Mouse (Mus musculus) CH12.LX (cell line): ENCODE data around the gene Ror1. TPM values are rescaled to one million over a fixed set of nuclear protein-coding genes. Genes with fewer than 3 reads are reported as not detected.

Experiments
- DNase-seq: peaks from one replicate; pipeline ENCODE4 v3.0.0-alpha.2; 2013; ENCODE audit errors: extremely low read depth
- H3K27ac ChIP-seq: 2 replicates; pipeline ENCODE4 v1.5.1; 2012; ENCODE audit warnings: low read depth, mild to moderate bottlenecking, control low read depth, moderate library complexity; ENCODE audit not compliant: insufficient read depth
- H3K27me3 ChIP-seq: replicated peaks from 2 replicates; pipeline ENCODE3; 2012; ENCODE audit warnings: inconsistent platforms
- H3K36me3 ChIP-seq, 2 experiments: replicated peaks in 1 of 2; 2 replicates each; pipeline versions ENCODE3 to v1.6.1; 2012; ENCODE audit warnings: inconsistent platforms in 1 of 2, low read length in 1 of 2, mild to moderate bottlenecking in 1 of 2, mixed read lengths in 1 of 2, moderate library complexity in 1 of 2; ENCODE audit not compliant: control insufficient read depth in 1 of 2, insufficient read depth in 1 of 2
- H3K4me1 ChIP-seq, 2 experiments: 2 replicates each; pipeline ENCODE4 v1.6.1; 2012; ENCODE audit warnings: inconsistent platforms in 1 of 2, moderate library complexity in 1 of 2; ENCODE audit not compliant: insufficient read depth in 2 of 2, control insufficient read depth in 1 of 2
- H3K4me2 ChIP-seq: 2 replicates; pipeline ENCODE4 v1.6.1; 2012; ENCODE audit warnings: low read depth, mild to moderate bottlenecking, control low read depth; ENCODE audit not compliant: poor library complexity, insufficient read depth, severe bottlenecking
- H3K4me3 ChIP-seq, 3 experiments: fragments of 150-350 bp in 1 of 3; sonication (generic) in 1 of 3; replicated peaks in 1 of 3; 2 replicates each; pipeline versions ENCODE3 to v1.5.1; 2011 to 2012; ENCODE audit warnings: low read depth in 2 of 3, low read length in 2 of 3, mild to moderate bottlenecking in 2 of 3, moderate library complexity in 2 of 3, control low read depth in 1 of 3, improper control_type of control experiment in 1 of 3, inconsistent platforms in 1 of 3, mixed read lengths in 1 of 3; ENCODE audit not compliant: poor library complexity in 1 of 3
- H3K79me2 ChIP-seq: replicated peaks from 2 replicates; pipeline ENCODE4 v1.6.1; 2012; ENCODE audit warnings: mild to moderate bottlenecking, moderate library complexity; ENCODE audit not compliant: control insufficient read depth, poor library complexity, insufficient read depth, severe bottlenecking; ENCODE audit errors: extremely low read depth
- H3K9ac ChIP-seq: 2 replicates; pipeline ENCODE4 v1.6.1; 2012; ENCODE audit warnings: low read depth, mild to moderate bottlenecking, control low read depth, moderate library complexity; ENCODE audit not compliant: insufficient read depth
- H3K9me3 ChIP-seq: replicated peaks from 2 replicates; pipeline ENCODE3; 2012; ENCODE audit warnings: low read length, inconsistent platforms, mixed read lengths
- CHD1 ChIP-seq: IDR thresholded peaks from 2 replicates; pipeline ENCODE4 v1.6.1; 2012; ENCODE audit warnings: low read depth, low read length, improper control_type of control experiment, inconsistent platforms
- CTCF ChIP-seq, 2 experiments: IDR thresholded peaks in 1 of 2; conservative IDR thresholded peaks in 1 of 2; 2 replicates each; pipeline ENCODE4 v1.5.1; 2011 to 2012; ENCODE audit warnings: low read depth in 2 of 2, low read length in 2 of 2, improper control_type of control experiment in 1 of 2, inconsistent platforms in 1 of 2, mild to moderate bottlenecking in 1 of 2, moderate library complexity in 1 of 2
- EP300 ChIP-seq: IDR thresholded peaks from 2 replicates; pipeline ENCODE4 v1.6.1; 2011; ENCODE audit warnings: low read length, improper control_type of control experiment
- ETS1 ChIP-seq: conservative IDR thresholded peaks from 2 replicates; pipeline ENCODE4 v1.6.1; 2012; ENCODE audit warnings: low read depth, mild to moderate bottlenecking, inconsistent platforms, low read length, improper control_type of control experiment, moderate library complexity
- HCFC1 ChIP-seq: IDR thresholded peaks from 2 replicates; pipeline ENCODE4 v1.6.1; 2012; ENCODE audit warnings: low read depth, mild to moderate bottlenecking, inconsistent platforms, low read length, improper control_type of control experiment
- JUN ChIP-seq: IDR thresholded peaks from 2 replicates; pipeline ENCODE4 v1.6.1; 2011; ENCODE audit warnings: low read depth, mild to moderate bottlenecking, low read length, improper control_type of control experiment, moderate library complexity; ENCODE audit not compliant: insufficient read depth
- JUND ChIP-seq: conservative IDR thresholded peaks from 2 replicates; pipeline ENCODE4 v1.6.1; 2011; ENCODE audit warnings: low read depth, low read length, improper control_type of control experiment
- MAZ ChIP-seq: IDR thresholded peaks from 2 replicates; pipeline ENCODE4 v1.6.1; 2012; ENCODE audit warnings: low read depth, mild to moderate bottlenecking, inconsistent platforms, low read length, improper control_type of control experiment, moderate library complexity
- MXI1 ChIP-seq: IDR thresholded peaks from 2 replicates; pipeline ENCODE4 v1.6.1; 2011; ENCODE audit warnings: mild to moderate bottlenecking, low read depth, low read length, improper control_type of control experiment
- MYC ChIP-seq: IDR thresholded peaks from 2 replicates; pipeline ENCODE4 v1.6.1; 2011; ENCODE audit warnings: low read depth, mild to moderate bottlenecking, improper control_type of control experiment, low read length
- PAX5 ChIP-seq: IDR thresholded peaks from 2 replicates; pipeline ENCODE4 v1.6.1; 2012; ENCODE audit warnings: low read length, inconsistent platforms, mixed read lengths
- POLR2A ChIP-seq: IDR thresholded peaks from 2 replicates; pipeline ENCODE4 v1.6.1; 2011; ENCODE audit warnings: low read depth, mild to moderate bottlenecking, improper control_type of control experiment, low read length
- POLR2AphosphoS2 ChIP-seq: IDR thresholded peaks from 2 replicates; pipeline ENCODE4 v1.6.1; 2011; ENCODE audit warnings: low read depth, low read length, improper control_type of control experiment
- RAD21 ChIP-seq: IDR thresholded peaks from 2 replicates; pipeline ENCODE4 v1.6.1; 2011; ENCODE audit warnings: low read depth, mild to moderate bottlenecking, low read length, improper control_type of control experiment, moderate library complexity
- SMC3 ChIP-seq: IDR thresholded peaks from 2 replicates; pipeline ENCODE4 v1.6.1; 2011; ENCODE audit warnings: low read depth, low read length, improper control_type of control experiment
- TBP ChIP-seq: conservative IDR thresholded peaks from 2 replicates; pipeline ENCODE4 v1.6.1; 2011; ENCODE audit warnings: low read depth, low read length, improper control_type of control experiment
- TCF12 ChIP-seq: IDR thresholded peaks from 2 replicates; pipeline ENCODE4 v1.6.1; 2014; ENCODE audit warnings: low read depth, mild to moderate bottlenecking, inconsistent platforms, low read length, improper control_type of control experiment
- UBTF ChIP-seq: IDR thresholded peaks from 2 replicates; pipeline ENCODE4 v1.6.1; 2012; ENCODE audit warnings: low read depth, mild to moderate bottlenecking, inconsistent platforms, low read length, improper control_type of control experiment, moderate library complexity
- ZNF384 ChIP-seq: IDR thresholded peaks from 2 replicates; pipeline ENCODE4 v1.6.1; 2012; ENCODE audit warnings: low read depth, low read length, improper control_type of control experiment, inconsistent platforms
- dilution Hi-C: fragments of 300-500 bp; cut with MboI; formaldehyde crosslinking; loops from 2 replicates; pipeline ENCODE4 v1.14.3; 2020; ENCODE audit warnings: low sequenced_read_pairs; ENCODE audit not compliant: extremely low pct_unique_long_range_greater_than_20kb, extremely low pct_ligation_motif_present
- in situ Hi-C: fragments of 300-500 bp; cut with MboI; formaldehyde crosslinking; loops from 3 replicates; pipeline ENCODE4 v1.14.3; 2019; ENCODE audit warnings: low sequenced_read_pairs, low pct_ligation_motif_present, low pct_unique_long_range_greater_than_20kb, mixed read lengths
- polyA plus RNA-seq: library from polyadenylated mRNA; unstranded; fragments of >175 nt; gene quantifications from 2 replicates; pipeline ENCODE4 v1.2.1, GENCODE M21; 2012; ENCODE audit warnings: low read depth; ENCODE audit not compliant: insufficient read length
- total RNA-seq, 2 experiments: library from RNA; depleted of rRNA; stranded (reverse); fragments of 300-350 nt in 1 of 2; fragments of >200 nt in 1 of 2; gene quantifications; 2 replicates each; pipeline ENCODE4 v1.2.3; 2012 to 2014

The Ror1 gene
- total and polyA plus RNA-seq, 3 experiments: not detected

DNA sequence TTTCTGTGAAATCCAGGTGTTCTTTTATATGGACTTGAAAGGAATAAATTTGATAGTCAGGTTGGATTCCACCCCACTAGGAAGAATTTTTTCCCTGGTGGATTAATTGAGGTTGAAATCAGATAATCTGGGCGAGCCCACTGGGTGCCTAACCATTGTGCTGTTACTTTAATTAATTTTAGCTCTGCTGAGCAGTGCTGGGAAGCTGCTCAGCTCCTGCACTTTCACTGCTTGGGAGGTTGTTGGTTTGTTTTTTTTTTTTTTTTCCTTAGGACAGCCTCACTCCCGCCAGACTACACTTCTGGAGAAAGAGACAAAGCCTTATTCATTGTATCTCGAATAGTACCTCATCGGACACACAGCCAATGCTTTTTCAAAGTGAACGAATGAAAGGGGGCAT, 75.2 kb downstream of the Ror1 start:
- H3K4me1 ChIP-seq: no peaks in the 10 kb centered on the region
- no peak overlapping the region for H3K4me2 ChIP-seq
- dilution Hi-C loops: no loop called here
- in situ Hi-C loops: no loop called here
- H3K79me2 ChIP-seq: no peaks in the 10 kb centered on the region
- no peak for TF ChIP-seq JUN
- no peak for TF ChIP-seq POLR2AphosphoS2
- TF ChIP-seq TCF12: no peak
- TF ChIP-seq RAD21: no peak
- TF ChIP-seq EP300: no peak
- TF ChIP-seq MYC: no peak
- no peak for TF ChIP-seq PAX5
- TF ChIP-seq MAZ: no peak
- TF ChIP-seq JUND: no peak
- TF ChIP-seq TBP: no peak
- TF ChIP-seq HCFC1: no peak
- TF ChIP-seq ETS1: no peak
- no peak for TF ChIP-seq CHD1
- TF ChIP-seq POLR2A: no peak
- no peak for TF ChIP-seq UBTF
- TF ChIP-seq SMC3: no peak
- no peak for TF ChIP-seq ZNF384
- H3K27me3 ChIP-seq: no peaks in the 10 kb centered on the region
- H3K9me3 ChIP-seq: no peaks in the 10 kb centered on the region
- H3K27ac ChIP-seq: no peak overlapping the region
- H3K36me3 ChIP-seq: no peaks in the 10 kb centered on the region
- H3K9ac ChIP-seq: no peak overlapping the region
- H3K4me3 ChIP-seq: no peak overlapping the region
- DNase-seq: no peak

DNA sequence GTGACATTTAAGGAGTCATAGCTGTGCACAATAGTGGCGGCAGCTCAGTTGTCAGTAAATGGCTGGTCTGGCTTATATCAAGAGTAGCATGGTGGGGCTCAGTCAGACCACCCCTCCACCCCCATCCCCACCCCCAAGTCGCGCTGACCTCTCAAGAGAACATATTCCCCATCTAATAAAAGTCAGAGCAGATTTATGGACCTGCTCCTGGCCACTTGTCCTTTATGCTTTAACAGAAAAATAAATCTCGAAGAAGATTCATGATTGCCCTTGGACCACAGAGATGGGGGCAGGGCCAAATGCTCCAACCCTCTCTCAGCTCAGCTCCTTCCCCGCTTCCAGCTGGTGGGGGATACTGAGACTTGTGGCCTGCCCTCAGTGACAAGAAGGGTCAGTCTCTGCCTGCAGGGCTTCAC, 75.9 kb downstream of the Ror1 start:
- no peak overlapping the region for H3K27ac ChIP-seq
- no peak overlapping the region for H3K4me3 ChIP-seq
- H3K9me3 ChIP-seq: no peaks in the 10 kb centered on the region
- H3K79me2 ChIP-seq: no peaks in the 10 kb centered on the region
- H3K36me3 ChIP-seq: no peaks in the 10 kb centered on the region
- no peak for DNase-seq
- no peaks in the 10 kb centered on the region for H3K27me3 ChIP-seq
- dilution Hi-C loops (no loop called here), in situ Hi-C loops (no loop called here)
- H3K4me2 ChIP-seq: no peak overlapping the region
- TF ChIP-seq PAX5 (no peak), CTCF (conservative IDR thresholded peaks at IDR 0.05 in 1 of 2, IDR thresholded peaks at IDR 0.05 in 1 of 2; ENCODE audit: low read depth in 2 of 2, low read length in 2 of 2) (no peak), MXI1 (no peak)
- TF ChIP-seq, all 38 proteins: peak for 0
- Histone ChIP-seq H3K9ac (no peak overlapping the region), H3K4me1 (no peaks in the 10 kb centered on the region)
